Mouse (Mus musculus) forebrain, embryonic 14.5 days (tissue): ENCODE data around the gene Dgcr6. TPM values are rescaled to one million over a fixed set of nuclear protein-coding genes. Genes with fewer than 3 reads are reported as not detected.
A peak's percentile ranks its signal among the peaks of the same experiment; 100 is the strongest.

Experiments used
- ATAC-seq: fragments of 200-750 bp; cut with Nextera tagmentation; 2 replicates; pipeline ENCODE4 v1.8.0; 2017; ENCODE audit warnings: mild to moderate bottlenecking, moderate library complexity
- DNase-seq: peaks from one replicate; pipeline ENCODE4 v3.0.0-alpha.2; 2015; ENCODE audit warnings: low spot score
- H3K27ac ChIP-seq: fragments of 300-500 bp; sonication (generic); 2 replicates; pipeline ENCODE4 v1.5.1; 2014; ENCODE audit warnings: low read depth, mild to moderate bottlenecking, control low read depth, low read length, moderate library complexity
- H3K27me3 ChIP-seq: fragments of 300-500 bp; sonication (generic); replicated peaks from 2 replicates; pipeline ENCODE4 v1.6.1; 2014; ENCODE audit warnings: low read length, control low read depth, mixed read lengths; ENCODE audit not compliant: control insufficient read depth, insufficient read depth
- H3K36me3 ChIP-seq: fragments of 300-500 bp; sonication (generic); 2 replicates; pipeline ENCODE4 v1.6.1; 2014; ENCODE audit warnings: low read length, control low read depth; ENCODE audit not compliant: control insufficient read depth, insufficient read depth
- H3K4me1 ChIP-seq: fragments of 300-500 bp; sonication (generic); 2 replicates; pipeline ENCODE4 v1.6.1; 2014; ENCODE audit warnings: antibody characterized with exemption, low read length, control low read depth; ENCODE audit not compliant: control insufficient read depth, insufficient read depth
- H3K4me2 ChIP-seq: fragments of 300-500 bp; sonication (generic); 2 replicates; pipeline ENCODE4 v1.6.1; 2014; ENCODE audit warnings: mild to moderate bottlenecking, control low read depth, low read length
- H3K4me3 ChIP-seq: fragments of 300-500 bp; sonication (generic); 2 replicates; pipeline ENCODE4 v1.5.1; 2014; ENCODE audit warnings: low read depth, low read length, control low read depth
- H3K9ac ChIP-seq: fragments of 300-500 bp; sonication (generic); 2 replicates; pipeline ENCODE4 v1.6.1; 2014; ENCODE audit warnings: mild to moderate bottlenecking, low read length, control low read depth, moderate library complexity
- H3K9me3 ChIP-seq: fragments of 300-500 bp; sonication (generic); replicated peaks from 2 replicates; pipeline ENCODE4 v1.6.1; 2016; ENCODE audit warnings: low read length, control low read depth, mixed read lengths; ENCODE audit not compliant: control insufficient read depth
- WGBS: fragments of 180-500 bp; shearing (Covaris S2); extraction: QIAGEN DNeasy Blood & Tissue Kit; methylation state at CpG from one replicate; pipeline ENCODE4 v1.1.7; 2014; 5-methylcytosine and 5-hydroxymethylcytosine counted together
- polyA plus RNA-seq: library from polyadenylated mRNA; unstranded; fragments of >200 nt; fragmentation: Nextera tagmentation; extraction: Ambion mirVana; gene quantifications from 2 replicates; pipeline ENCODE4 v1.2.1, GENCODE M21; 2014

Gene Dgcr6
- polyA plus RNA-seq, 1 experiment from 2014 or later, result 179 TPM

DNA sequence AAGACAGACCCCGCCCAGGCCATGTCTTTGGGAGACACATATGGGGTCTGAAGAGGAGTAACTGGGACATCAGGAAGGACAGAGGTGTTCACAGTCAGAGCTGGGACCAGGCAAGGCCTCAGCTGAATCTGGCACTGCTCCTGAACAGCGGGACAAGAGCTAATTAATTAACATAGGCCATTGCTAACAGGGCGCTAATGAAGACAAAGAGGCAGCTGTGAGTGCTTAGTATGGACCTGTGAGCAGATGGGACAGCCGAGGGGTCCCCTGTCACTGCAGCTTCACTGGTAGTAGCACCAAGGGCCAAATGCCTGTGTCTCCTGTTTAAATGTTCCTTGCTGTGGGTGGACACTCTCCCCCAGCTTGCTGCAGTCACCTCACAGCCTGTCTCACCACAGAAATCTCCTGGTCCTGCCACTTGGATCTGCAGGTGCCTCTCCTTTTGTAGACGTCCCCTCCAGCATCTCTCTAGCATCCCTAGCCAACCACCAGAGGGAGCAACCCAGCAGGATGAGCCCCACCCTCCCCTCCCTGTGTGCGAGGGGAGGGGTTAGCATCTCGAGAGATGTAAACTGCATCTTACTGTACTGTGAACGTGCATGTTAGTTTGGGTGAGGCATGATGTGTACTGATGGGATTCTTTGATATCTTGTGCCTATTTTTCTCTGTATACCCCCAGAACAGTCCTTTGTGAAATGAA, 66.5 kb downstream of the Dgcr6 start:
- no peaks in the 10 kb centered on the region for H3K4me1 ChIP-seq
- no peaks in the 10 kb centered on the region for H3K9me3 ChIP-seq
- no peak overlapping the region for H3K4me2 ChIP-seq
- H3K4me3 ChIP-seq, result no peak overlapping the region
- 11% methylated on average over 8 of the region's 8 CpGs for WGBS
- no peaks in the 10 kb centered on the region for H3K36me3 ChIP-seq
- H3K9ac ChIP-seq, result no peak overlapping the region; the same call in 1 of the 2 replicates
- H3K27me3 ChIP-seq, result no peaks in the 10 kb centered on the region
- DNase-seq, result peak; percentile 90
- ATAC-seq, result peak; percentile 90
- H3K27ac ChIP-seq, result peak overlapping the region; percentile 56; the same call in 1 of the 2 replicates

Other genes with a start within 250 kb of the Dgcr6 start
- 1.0 and 1.5 TPM in 2 replicates for gene B830017H08Rik, start 219.7 kb upstream of the Dgcr6 start, polyA plus RNA-seq
- 4.0 and 5.0 TPM in 2 replicates for gene Car15, start 214.5 kb upstream of the Dgcr6 start, polyA plus RNA-seq
- 0.26 and 0.38 TPM in 2 replicates for gene Gm20518, start 161.2 kb upstream of the Dgcr6 start, polyA plus RNA-seq
- gene Tssk1, start 158.6 kb upstream of the Dgcr6 start, polyA plus RNA-seq, result 0.06 TPM in 1 of 2 replicates, not detected in the other
- 75.3 and 93.1 TPM in 2 replicates for gene Dgcr2, start 154.3 kb upstream of the Dgcr6 start, polyA plus RNA-seq
- gene Tssk2, start 154.2 kb upstream of the Dgcr6 start, polyA plus RNA-seq, result 0.13 and 0.41 TPM in 2 replicates
- gene Ess2, start 141.5 kb upstream of the Dgcr6 start, polyA plus RNA-seq, result 43.5 and 46.1 TPM in 2 replicates
- gene Gsc2, start 137.8 kb upstream of the Dgcr6 start, polyA plus RNA-seq, result not detected in 2 replicates
- 113 and 124 TPM in 2 replicates for gene Slc25a1, start 124.6 kb upstream of the Dgcr6 start, polyA plus RNA-seq
- 0.32 TPM in 1 of 2 replicates, not detected in the other for gene Vpreb2, start 72.4 kb upstream of the Dgcr6 start, polyA plus RNA-seq
- 3.1 and 3.3 TPM in 2 replicates for gene Prodh, start 37.3 kb downstream of the Dgcr6 start, polyA plus RNA-seq
- 11.0 and 15.8 TPM in 2 replicates for gene Rtn4r, start 74.8 kb downstream of the Dgcr6 start, polyA plus RNA-seq
- 0.13 and 0.16 TPM in 2 replicates for gene Ccdc188, start 165.0 kb downstream of the Dgcr6 start, polyA plus RNA-seq
- 5.9 and 10.2 TPM in 2 replicates for gene Zdhhc8, start 182.3 kb downstream of the Dgcr6 start, polyA plus RNA-seq
- gene Trmt2a, start 195.8 kb downstream of the Dgcr6 start, polyA plus RNA-seq, result 95.0 and 95.4 TPM in 2 replicates
- 527 and 537 TPM in 2 replicates for gene Ranbp1, start 195.9 kb downstream of the Dgcr6 start, polyA plus RNA-seq
- 1.8 TPM in 1 of 2 replicates, not detected in the other for gene Gm49776, start 205.5 kb downstream of the Dgcr6 start, polyA plus RNA-seq
- 26.3 and 31.3 TPM in 2 replicates for gene Dgcr8, start 236.4 kb downstream of the Dgcr6 start, polyA plus RNA-seq